Mouse (Mus musculus): ENCODE data around the gene Sdf2. TPM values are rescaled to one million over a fixed set of nuclear protein-coding genes. Genes with fewer than 3 reads are reported as not detected.

Gene Sdf2
- polyA plus RNA-seq (2015; fragmentation: Illumina TruSeq; extraction: RNeasy Lipid Tissue Mini Kit (QIAGEN cat#74804); ENCODE audit: low read depth, low replicate concordance), result 105 TPM

GRCm38 (mm10) chr11:78245627-78246317 is at the start of gene Sdf2, which contains the start of gene Supt6:
TSS of gene Sdf2 (plus strand) at chr11:78245746.
TSS of gene Supt6 (minus strand) at chr11:78245987.

DNA sequence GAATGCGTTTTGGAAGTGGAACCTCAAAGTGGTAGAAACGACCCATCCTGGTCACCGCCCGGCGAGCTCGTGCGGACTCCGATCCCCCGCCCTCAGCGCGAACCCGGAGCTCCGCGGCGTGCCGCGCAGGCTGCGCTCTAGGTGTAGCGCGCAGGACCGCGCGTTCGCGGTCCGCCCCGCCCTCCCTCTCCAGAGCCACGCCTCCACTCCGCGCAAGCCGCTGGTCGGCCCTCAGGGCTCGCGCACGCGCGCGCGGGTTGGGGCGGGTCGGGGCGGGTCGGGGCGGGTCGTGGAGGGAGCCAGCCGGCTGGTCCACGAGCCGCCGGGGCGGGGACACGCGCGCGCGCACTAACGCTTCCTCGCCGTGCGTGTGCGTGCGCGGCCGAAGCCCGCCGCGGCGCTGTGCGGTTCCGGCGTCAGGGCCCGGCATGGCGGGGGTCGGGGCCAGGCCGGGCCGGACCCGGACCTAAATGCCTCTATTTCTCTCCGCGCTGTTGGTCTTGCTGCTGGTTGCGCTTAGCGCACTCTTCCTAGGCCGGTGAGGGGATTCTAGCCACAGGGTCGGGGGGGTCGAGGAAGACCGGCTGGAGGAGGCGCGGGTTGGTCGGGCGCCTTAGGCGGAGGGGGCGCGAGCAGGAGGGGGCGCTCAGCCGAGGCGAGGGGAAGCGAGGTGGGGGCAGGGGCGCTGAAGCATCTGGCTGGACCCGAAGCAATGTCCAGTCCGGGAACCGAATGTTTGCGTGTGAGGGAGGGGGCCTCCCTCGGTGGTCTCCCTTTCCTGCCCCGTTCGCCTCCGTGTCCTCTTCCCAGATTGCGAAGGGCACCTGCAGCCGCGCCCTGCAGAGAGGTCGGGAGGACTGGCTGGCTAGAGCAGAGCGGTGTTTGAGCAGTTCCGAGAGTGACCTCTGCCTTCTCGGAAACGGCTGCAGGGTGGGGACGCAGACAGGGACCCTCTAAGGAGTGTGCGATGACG is 16.1 kb downstream of the Sdf2 start, which contains the start of gene 2610507B11Rik:
TSS of gene 2610507B11Rik (plus strand) at position 373 of the 973 bp plus-strand sequence.

DNA sequence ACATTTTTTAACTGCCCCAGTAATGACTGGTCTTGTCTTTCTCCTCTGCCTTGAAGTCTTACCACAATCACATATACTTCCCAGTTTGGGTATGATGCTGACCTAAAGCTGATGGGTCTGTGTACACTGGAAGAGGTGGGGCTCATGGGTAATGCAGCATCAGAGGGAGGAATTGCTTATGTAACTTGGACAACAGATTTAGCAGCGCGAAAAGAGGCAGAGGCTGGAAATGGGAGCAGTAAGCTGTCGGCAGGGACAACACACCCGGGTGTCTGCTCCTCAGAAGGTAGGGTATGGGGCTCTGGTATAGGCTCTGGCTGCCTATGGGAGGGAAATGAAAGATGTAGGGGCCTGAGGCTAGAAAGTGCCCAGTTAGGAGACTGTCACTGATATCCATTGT is 45.1 kb downstream of the Sdf2 start, which contains the start of gene BC030499:
TSS of gene BC030499 (plus strand) at position 188 of the 400 bp plus-strand sequence.

GRCm38 (mm10) chr11:78301357-78302084 is 56.0 kb downstream of the Sdf2 start, which contains the start of gene Spag5:
TSS of gene Spag5 (plus strand) at chr11:78301529.

Other genes starting within 250 kb of the Sdf2 start
- 9.1 TPM for gene Dhrs13, start 213.5 kb upstream of the Sdf2 start, polyA plus RNA-seq (2015; fragmentation: Illumina TruSeq; extraction: RNeasy Lipid Tissue Mini Kit (QIAGEN cat#74804); ENCODE audit: low read depth, low replicate concordance)
- gene Flot2, start 207.8 kb upstream of the Sdf2 start, polyA plus RNA-seq (2015; fragmentation: Illumina TruSeq; extraction: RNeasy Lipid Tissue Mini Kit (QIAGEN cat#74804); ENCODE audit: low read depth, low replicate concordance), result 96.3 TPM
- 19.6 TPM for gene Eral1, start 165.4 kb upstream of the Sdf2 start, polyA plus RNA-seq (2015; fragmentation: Illumina TruSeq; extraction: RNeasy Lipid Tissue Mini Kit (QIAGEN cat#74804); ENCODE audit: low read depth, low replicate concordance)
- 20.0 TPM for gene Fam222b, start 151.1 kb upstream of the Sdf2 start, polyA plus RNA-seq (2015; fragmentation: Illumina TruSeq; extraction: RNeasy Lipid Tissue Mini Kit (QIAGEN cat#74804); ENCODE audit: low read depth, low replicate concordance)
- gene Traf4, start 80.2 kb upstream of the Sdf2 start, polyA plus RNA-seq (2015; fragmentation: Illumina TruSeq; extraction: RNeasy Lipid Tissue Mini Kit (QIAGEN cat#74804); ENCODE audit: low read depth, low replicate concordance), result 8.2 TPM
- 3.7 TPM for gene Nek8, start 69.1 kb upstream of the Sdf2 start, polyA plus RNA-seq (2015; fragmentation: Illumina TruSeq; extraction: RNeasy Lipid Tissue Mini Kit (QIAGEN cat#74804); ENCODE audit: low read depth, low replicate concordance)
- 46.4 TPM for gene Tlcd1, start 69.0 kb upstream of the Sdf2 start, polyA plus RNA-seq (2015; fragmentation: Illumina TruSeq; extraction: RNeasy Lipid Tissue Mini Kit (QIAGEN cat#74804); ENCODE audit: low read depth, low replicate concordance)
- gene Rpl23a, start 62.2 kb upstream of the Sdf2 start, polyA plus RNA-seq (2015; fragmentation: Illumina TruSeq; extraction: RNeasy Lipid Tissue Mini Kit (QIAGEN cat#74804); ENCODE audit: low read depth, low replicate concordance), result 1,303 TPM
- 20.4 TPM for gene Rab34, start 57.3 kb upstream of the Sdf2 start, polyA plus RNA-seq (2015; fragmentation: Illumina TruSeq; extraction: RNeasy Lipid Tissue Mini Kit (QIAGEN cat#74804); ENCODE audit: low read depth, low replicate concordance)
- gene Proca1, start 52.4 kb upstream of the Sdf2 start, polyA plus RNA-seq (2015; fragmentation: Illumina TruSeq; extraction: RNeasy Lipid Tissue Mini Kit (QIAGEN cat#74804); ENCODE audit: low read depth, low replicate concordance), result 5.9 TPM
- 54.7 TPM for gene Supt6, start 241 bp downstream of the Sdf2 start, polyA plus RNA-seq (2015; fragmentation: Illumina TruSeq; extraction: RNeasy Lipid Tissue Mini Kit (QIAGEN cat#74804); ENCODE audit: low read depth, low replicate concordance)
- 99.7 TPM for gene 2610507B11Rik, start 16.0 kb downstream of the Sdf2 start, polyA plus RNA-seq (2015; fragmentation: Illumina TruSeq; extraction: RNeasy Lipid Tissue Mini Kit (QIAGEN cat#74804); ENCODE audit: low read depth, low replicate concordance)
- 15.8 TPM for gene BC030499, start 45.1 kb downstream of the Sdf2 start, polyA plus RNA-seq (2015; fragmentation: Illumina TruSeq; extraction: RNeasy Lipid Tissue Mini Kit (QIAGEN cat#74804); ENCODE audit: low read depth, low replicate concordance)
- 8.5 TPM for gene Spag5, start 55.8 kb downstream of the Sdf2 start, polyA plus RNA-seq (2015; fragmentation: Illumina TruSeq; extraction: RNeasy Lipid Tissue Mini Kit (QIAGEN cat#74804); ENCODE audit: low read depth, low replicate concordance)
- 1,477 TPM for gene Aldoc, start 77.2 kb downstream of the Sdf2 start, polyA plus RNA-seq (2015; fragmentation: Illumina TruSeq; extraction: RNeasy Lipid Tissue Mini Kit (QIAGEN cat#74804); ENCODE audit: low read depth, low replicate concordance)
- 43.4 TPM for gene Pigs, start 82.7 kb downstream of the Sdf2 start, polyA plus RNA-seq (2015; fragmentation: Illumina TruSeq; extraction: RNeasy Lipid Tissue Mini Kit (QIAGEN cat#74804); ENCODE audit: low read depth, low replicate concordance)
- gene Unc119, start 97.7 kb downstream of the Sdf2 start, polyA plus RNA-seq (2015; fragmentation: Illumina TruSeq; extraction: RNeasy Lipid Tissue Mini Kit (QIAGEN cat#74804); ENCODE audit: low read depth, low replicate concordance), result 49.8 TPM
- not detected for gene Foxn1, start 140.8 kb downstream of the Sdf2 start, polyA plus RNA-seq (2015; fragmentation: Illumina TruSeq; extraction: RNeasy Lipid Tissue Mini Kit (QIAGEN cat#74804); ENCODE audit: low read depth, low replicate concordance)
- gene Slc13a2, start 176.5 kb downstream of the Sdf2 start, polyA plus RNA-seq (2015; fragmentation: Illumina TruSeq; extraction: RNeasy Lipid Tissue Mini Kit (QIAGEN cat#74804); ENCODE audit: low read depth, low replicate concordance), result not detected
- gene Slc46a1, start 220.0 kb downstream of the Sdf2 start, polyA plus RNA-seq (2015; fragmentation: Illumina TruSeq; extraction: RNeasy Lipid Tissue Mini Kit (QIAGEN cat#74804); ENCODE audit: low read depth, low replicate concordance), result 10.3 TPM

Data from brain, adult 10 weeks (tissue).